Mouse (Mus musculus): ENCODE data around the gene Kazn. TPM values are rescaled to one million over a fixed set of nuclear protein-coding genes. Genes with fewer than 3 reads are reported as not detected.

Gene Kazn
- polyA plus RNA-seq, 1 experiment from 2014 or later = 6.1 TPM

DNA sequence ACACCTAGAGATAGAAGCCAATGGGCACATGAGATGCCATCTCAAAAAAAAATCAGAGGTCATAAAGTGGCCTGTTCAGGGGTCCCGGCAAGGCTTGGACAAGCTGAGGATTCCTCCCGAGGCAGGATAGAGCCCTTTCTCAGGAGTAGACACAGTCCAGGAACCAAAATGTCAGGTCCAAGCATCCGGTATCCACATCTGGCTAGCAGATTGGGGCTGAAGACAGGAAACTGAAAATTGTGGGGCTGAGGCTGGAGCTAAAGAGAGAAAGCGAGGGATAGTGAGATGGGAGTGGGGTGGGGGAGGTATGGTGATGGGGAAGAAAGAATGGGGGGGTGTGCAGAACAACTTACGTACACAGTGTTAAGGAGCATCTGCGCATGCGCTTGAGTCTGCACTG is 25.1 kb upstream of the Kazn start:
- H3K27me3 ChIP-seq = no peaks in the 10 kb centered on the region
- ChIA-PET CTCF (no interaction called here), POLR2A (no interaction called here)
- in situ Hi-C loops (cut with MboI; ENCODE audit: low pct_unique_long_range_greater_than_20kb) = no loop called here
- ATAC-seq (no peak), DNase-seq (ENCODE audit: low read depth, low spot score) (no peak)
- TF ChIP-seq CTCF (IDR thresholded peaks at IDR 0.05) = no peak

DNA sequence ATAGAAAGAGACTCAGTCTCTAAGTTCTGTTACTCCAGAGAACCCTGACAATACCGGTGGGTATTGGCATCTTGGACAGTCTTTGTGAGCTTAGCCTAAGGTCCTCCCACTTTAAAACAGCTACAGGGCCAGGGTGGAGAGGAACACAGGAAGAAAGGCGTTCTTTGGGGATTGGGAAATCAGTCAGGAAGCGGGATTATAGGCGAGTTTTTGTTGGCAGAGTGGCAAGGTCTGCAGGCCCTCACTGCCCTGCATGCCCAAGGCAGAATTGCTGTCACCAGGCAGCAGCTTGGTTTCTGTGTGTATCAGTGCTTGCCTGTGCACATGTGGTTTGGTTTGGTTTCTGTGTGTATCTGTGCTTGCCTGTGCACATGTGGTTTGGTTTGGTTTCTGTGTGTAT is 22.5 kb upstream of the Kazn start:
- ChIA-PET POLR2A (no interaction called here), CTCF (no interaction called here)
- TF ChIP-seq CTCF (IDR thresholded peaks at IDR 0.05) = no peak
- ATAC-seq = no peak
- in situ Hi-C loops (cut with MboI; ENCODE audit: low pct_unique_long_range_greater_than_20kb) = no loop called here
- no peak for DNase-seq (ENCODE audit: low read depth, low spot score)
- H3K27me3 ChIP-seq = no peaks in the 10 kb centered on the region

DNA sequence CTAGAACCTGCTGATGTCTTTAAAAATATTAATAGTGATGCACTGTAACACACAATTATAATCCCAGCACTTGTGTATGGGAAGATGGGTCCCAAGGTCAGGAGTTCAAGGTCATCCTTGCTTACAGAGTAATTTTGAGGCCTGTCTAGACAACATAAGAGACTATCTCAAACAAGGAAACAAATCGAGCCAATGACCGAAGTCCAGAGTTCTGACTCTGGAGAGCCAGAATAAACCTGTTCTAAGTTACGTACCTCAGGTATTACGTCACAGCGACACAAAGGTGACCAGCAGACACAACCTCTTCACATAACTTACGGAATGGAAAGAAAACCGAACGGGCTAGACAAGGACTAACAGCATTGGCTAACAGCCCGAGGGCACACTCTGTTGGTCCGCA is 19.5 kb upstream of the Kazn start:
- TF ChIP-seq CTCF (IDR thresholded peaks at IDR 0.05) = no peak
- H3K27me3 ChIP-seq = no peaks in the 10 kb centered on the region
- ChIA-PET POLR2A (no interaction called here), CTCF (no interaction called here)
- DNase-seq (ENCODE audit: low read depth, low spot score) (no peak), ATAC-seq (no peak)
- in situ Hi-C loops (cut with MboI; ENCODE audit: low pct_unique_long_range_greater_than_20kb) = no loop called here

DNA sequence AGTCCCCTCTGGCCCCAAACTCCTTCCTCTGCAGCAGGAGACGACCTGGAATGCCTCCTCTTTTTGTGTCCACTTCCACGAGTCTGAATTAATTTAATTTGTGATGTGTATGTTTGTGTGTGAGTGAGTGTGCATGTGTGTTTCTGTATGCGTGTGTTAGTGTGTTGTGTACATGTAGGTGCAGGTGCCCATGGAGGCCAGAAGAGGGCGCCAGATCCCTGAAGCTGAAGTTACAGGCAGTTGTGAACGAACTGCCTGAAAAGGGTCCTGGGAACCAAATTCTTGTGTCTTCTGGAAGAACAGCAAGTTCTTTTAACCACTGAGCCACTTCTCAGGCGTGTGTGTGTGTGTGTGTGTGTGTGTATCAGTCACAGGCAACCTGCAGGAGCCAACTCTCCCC is 14.9 kb upstream of the Kazn start:
- no peak for TF ChIP-seq CTCF (IDR thresholded peaks at IDR 0.05)
- H3K27me3 ChIP-seq = no peaks in the 10 kb centered on the region
- DNase-seq (ENCODE audit: low read depth, low spot score) = no peak
- CTCF ChIA-PET = no interaction called here
- in situ Hi-C loops (cut with MboI; ENCODE audit: low pct_unique_long_range_greater_than_20kb) = no loop called here
- POLR2A ChIA-PET = no interaction called here
- no peak for ATAC-seq

DNA sequence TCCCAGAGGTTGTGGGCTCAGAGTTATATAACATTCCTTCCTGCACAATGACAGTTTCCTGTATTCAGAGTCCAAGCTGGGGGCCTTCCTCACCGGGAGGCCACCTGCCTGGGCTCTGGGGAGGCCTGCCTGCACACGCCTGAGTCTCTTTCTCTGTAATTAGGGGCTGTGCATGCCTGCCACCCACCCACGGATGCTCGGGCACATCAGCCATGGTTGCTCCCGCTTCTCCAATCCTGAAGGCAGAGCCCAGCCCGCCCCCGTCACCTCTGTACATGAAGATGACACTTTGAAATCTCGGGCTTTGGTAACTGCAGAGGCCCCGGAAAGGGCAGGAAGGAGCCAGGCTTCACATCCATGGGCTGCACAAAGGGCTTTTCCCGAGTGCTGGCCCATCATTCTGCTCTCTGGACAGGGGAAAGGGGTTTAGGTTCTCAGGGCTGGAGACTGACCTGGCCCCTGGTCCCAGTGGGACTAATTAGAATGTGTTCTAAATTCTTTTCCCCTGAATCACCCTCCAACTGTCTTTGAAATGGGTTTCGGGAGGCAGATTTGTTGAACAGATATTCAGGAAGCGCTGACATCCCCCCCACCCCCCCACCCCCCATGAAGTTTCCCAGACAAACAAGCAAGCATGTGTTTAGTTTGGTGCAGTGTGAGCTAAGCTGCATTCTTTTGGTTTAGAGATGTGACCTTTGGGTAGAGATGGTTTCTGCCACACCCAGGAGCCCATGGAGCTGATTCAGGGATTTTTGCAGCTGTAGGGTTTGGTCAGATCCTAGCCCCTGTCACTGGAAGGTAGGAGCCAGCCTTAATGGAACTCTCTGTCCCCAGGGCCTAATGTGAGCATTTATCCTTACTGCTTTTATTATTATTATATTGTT is 12.5 kb upstream of the Kazn start:
- in situ Hi-C loops (cut with MboI; ENCODE audit: low pct_unique_long_range_greater_than_20kb) = no loop called here
- H3K27me3 ChIP-seq = no peaks in the 10 kb centered on the region
- TF ChIP-seq CTCF (IDR thresholded peaks at IDR 0.05) = no peak
- DNase-seq (ENCODE audit: low read depth, low spot score) (no peak), ATAC-seq (peak; percentile 77)
- ChIA-PET CTCF (interaction anchor here (0.9 kb wide), 1 partner anchor 20 kb away, joined by 3 read pairs; no protein-coding TSS in a partner anchor), POLR2A (interaction anchor here (0.6 kb wide), 2 partner anchors 41 to 49 kb away, joined by 3 read pairs; no protein-coding TSS in a partner anchor)

DNA sequence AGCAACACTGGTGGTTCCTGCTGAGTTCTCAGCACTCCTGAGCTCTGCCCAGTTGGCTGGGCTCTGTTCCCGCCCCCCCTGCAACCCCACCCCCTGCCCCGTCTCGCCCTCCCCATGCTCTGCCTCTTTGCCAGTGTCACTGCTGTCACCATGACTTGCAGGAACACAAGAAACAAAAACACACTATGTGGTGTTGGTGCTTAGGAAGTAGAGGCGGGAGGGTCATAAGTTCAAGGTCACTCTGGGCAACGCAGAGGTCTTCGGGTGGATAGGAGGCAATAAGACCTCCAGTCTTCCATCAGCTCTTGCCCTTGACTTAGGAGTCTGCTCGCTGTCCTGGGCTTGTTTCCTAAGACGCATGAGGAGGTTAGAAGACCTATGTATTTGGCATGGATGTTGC is 10.9 kb upstream of the Kazn start:
- CTCF ChIA-PET = interaction anchor here (0.9 to 1.1 kb wide), 2 partner anchors 70 to 99 kb away, joined by 3 to 4 read pairs; no protein-coding TSS in a partner anchor
- DNase-seq (ENCODE audit: low read depth, low spot score) (no peak), ATAC-seq (no peak)
- no peaks in the 10 kb centered on the region for H3K27me3 ChIP-seq
- POLR2A ChIA-PET = no interaction called here
- in situ Hi-C loops (cut with MboI; ENCODE audit: low pct_unique_long_range_greater_than_20kb) = no loop called here
- no peak for TF ChIP-seq CTCF (IDR thresholded peaks at IDR 0.05)

DNA sequence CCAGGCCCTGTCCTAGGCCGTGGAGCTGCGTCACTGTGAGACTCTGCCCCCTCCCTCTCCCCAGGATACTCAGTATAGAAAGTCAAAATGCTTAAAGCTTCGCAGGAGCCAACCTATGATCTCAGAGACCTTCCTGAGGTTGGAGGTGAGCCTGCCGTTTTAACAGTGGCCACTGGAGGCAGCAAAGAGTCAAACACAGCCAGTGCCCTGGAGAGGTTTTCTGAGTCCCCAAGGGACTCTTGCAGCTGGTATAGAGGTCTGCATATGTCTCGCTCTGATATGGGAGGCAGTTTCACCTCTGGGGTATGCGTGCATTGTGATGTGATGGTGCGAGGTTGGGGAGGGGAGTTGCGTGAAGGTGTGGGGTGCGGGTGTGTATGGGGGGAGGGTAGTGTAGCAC is 10.2 kb upstream of the Kazn start:
- DNase-seq (ENCODE audit: low read depth, low spot score) (no peak), ATAC-seq (no peak)
- H3K27me3 ChIP-seq = no peaks in the 10 kb centered on the region
- ChIA-PET CTCF (interaction anchor here (0.9 to 3.7 kb wide), 10 partner anchors 9 to 101 kb away, joined by 3 to 17 read pairs (median 4); no protein-coding TSS in a partner anchor), POLR2A (no interaction called here)
- in situ Hi-C loops (cut with MboI; ENCODE audit: low pct_unique_long_range_greater_than_20kb) = no loop called here
- TF ChIP-seq CTCF (IDR thresholded peaks at IDR 0.05) = peak; percentile 73

DNA sequence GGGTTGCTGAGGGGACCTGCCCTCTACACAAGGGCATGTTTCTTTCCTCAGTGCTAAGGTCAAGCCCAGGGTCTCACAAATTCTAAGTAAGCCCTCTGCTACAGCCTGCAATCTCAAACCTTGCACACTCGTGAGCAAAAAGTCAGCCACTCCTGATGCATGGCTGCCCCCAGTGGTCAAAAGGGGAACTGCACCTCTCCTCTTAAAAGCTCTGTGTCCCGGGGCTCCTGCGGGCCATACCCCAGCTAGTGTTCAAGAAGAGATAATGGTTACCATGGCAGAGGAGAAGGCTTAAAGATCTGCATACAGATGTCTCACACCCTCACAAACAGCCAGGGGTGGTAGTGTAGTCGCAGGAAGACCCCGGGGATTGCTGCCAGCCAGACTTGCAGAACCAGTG is 9.2 kb upstream of the Kazn start:
- DNase-seq (ENCODE audit: low read depth, low spot score) (no peak), ATAC-seq (no peak)
- TF ChIP-seq CTCF (IDR thresholded peaks at IDR 0.05) = peak; percentile 73
- ChIA-PET CTCF (interaction anchor here (0.8 to 3.7 kb wide), 11 partner anchors 8 to 102 kb away, joined by 3 to 17 read pairs (median 4); partner anchors contain the start of gene Kazn), POLR2A (no interaction called here)
- in situ Hi-C loops (cut with MboI; ENCODE audit: low pct_unique_long_range_greater_than_20kb) = no loop called here
- no peaks in the 10 kb centered on the region for H3K27me3 ChIP-seq

DNA sequence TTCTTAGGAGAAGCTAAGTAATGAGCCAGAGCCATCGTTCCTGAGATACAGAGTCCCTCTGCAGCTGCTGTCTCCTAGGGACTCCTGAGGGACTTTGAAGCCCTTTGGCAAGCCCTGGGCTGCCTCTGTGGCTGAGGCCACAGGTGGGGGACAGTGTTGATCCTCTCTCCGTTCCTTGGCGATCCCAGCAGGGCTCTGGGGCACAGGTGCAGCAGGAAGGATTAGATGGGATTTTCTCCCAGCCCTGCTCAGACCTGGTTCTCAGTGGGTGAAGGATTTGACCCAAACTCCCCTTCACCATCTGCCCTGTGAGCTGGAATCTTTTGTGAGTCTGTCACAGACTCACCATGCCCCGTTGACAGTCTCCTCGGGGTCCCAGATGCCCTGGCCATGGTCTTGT is 7.5 kb upstream of the Kazn start:
- TF ChIP-seq CTCF (IDR thresholded peaks at IDR 0.05) = no peak
- DNase-seq (ENCODE audit: low read depth, low spot score) (no peak), ATAC-seq (no peak)
- no peaks in the 10 kb centered on the region for H3K27me3 ChIP-seq
- in situ Hi-C loops (cut with MboI; ENCODE audit: low pct_unique_long_range_greater_than_20kb) = no loop called here
- ChIA-PET POLR2A (no interaction called here), CTCF (interaction anchor here (3.7 kb wide), 1 partner anchor 94 kb away, joined by 17 read pairs; no protein-coding TSS in a partner anchor)

DNA sequence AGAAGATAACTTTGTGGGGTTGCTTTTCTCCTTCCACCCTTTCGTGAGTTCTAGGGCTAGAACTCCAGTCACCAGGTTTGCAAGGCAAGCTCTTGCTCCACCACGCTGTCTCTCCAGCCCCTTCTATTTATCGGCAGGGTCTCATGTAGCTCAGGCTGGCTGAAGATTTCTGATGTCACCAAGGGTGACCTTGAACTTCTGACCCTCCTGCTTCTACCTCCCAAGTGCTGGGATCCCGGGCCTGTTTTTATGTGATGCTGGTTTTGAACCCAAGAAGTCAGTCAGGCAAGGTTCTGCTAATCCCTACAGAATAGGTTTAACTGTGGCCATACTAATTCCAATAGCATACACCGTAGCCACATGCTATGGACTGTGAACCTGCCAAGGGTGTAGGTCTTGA is 5.4 kb upstream of the Kazn start:
- no peak for ATAC-seq
- no peak for DNase-seq (ENCODE audit: low read depth, low spot score)
- no peaks in the 10 kb centered on the region for H3K27me3 ChIP-seq
- in situ Hi-C loops (cut with MboI; ENCODE audit: low pct_unique_long_range_greater_than_20kb) = no loop called here
- ChIA-PET POLR2A (no interaction called here), CTCF (no interaction called here)
- TF ChIP-seq CTCF (IDR thresholded peaks at IDR 0.05) = no peak

DNA sequence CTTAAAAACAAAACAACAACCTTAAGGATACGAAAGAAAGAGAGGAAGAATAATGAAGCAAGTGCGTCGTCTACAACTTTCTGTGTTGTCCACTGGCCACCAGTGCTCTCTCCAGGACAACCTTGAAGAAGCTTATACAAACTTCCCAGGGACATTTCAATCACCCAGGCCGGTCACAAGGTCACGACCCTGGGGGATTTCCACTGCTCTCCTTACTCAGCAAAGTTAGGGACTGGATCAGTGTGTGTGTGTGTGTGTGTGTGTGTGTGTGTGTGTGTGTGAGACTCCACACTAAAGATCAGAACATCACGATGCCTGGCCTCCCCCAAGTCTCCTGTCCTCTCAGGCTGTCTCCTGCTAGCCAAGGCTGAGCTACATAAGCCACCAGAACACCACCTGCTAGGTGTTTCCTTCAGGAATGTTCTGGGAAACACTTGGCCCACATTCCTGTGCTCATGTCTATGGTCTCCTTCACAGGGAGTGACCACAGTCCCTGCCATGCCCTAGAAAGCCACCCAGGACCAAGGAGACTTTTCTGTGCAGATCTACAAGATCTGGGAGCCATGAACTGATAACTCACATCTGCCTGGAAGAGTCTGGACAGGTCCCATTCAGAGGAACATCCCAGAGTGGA is 3.7 kb upstream of the Kazn start:
- ChIA-PET CTCF (no interaction called here), POLR2A (no interaction called here)
- DNase-seq (ENCODE audit: low read depth, low spot score) (no peak), ATAC-seq (no peak)
- TF ChIP-seq CTCF (IDR thresholded peaks at IDR 0.05) = no peak
- no peaks in the 10 kb centered on the region for H3K27me3 ChIP-seq
- in situ Hi-C loops (cut with MboI; ENCODE audit: low pct_unique_long_range_greater_than_20kb) = no loop called here
